Mouse (Mus musculus) heart, postnatal 36 days (tissue): ENCODE results near the gene Rassf5. TPM values are rescaled to one million over a fixed set of nuclear protein-coding genes. Genes with fewer than 3 reads are reported as not detected.
"Not testable (repeated sequence)": the region's sequence is repeated elsewhere in the genome, so short reads cannot be mapped to it uniquely, and the experiment has no call there.

Experiments
- DNase-seq, 2 experiments: peaks; one replicate each; pipeline ENCODE4 v3.0.0; 2021 to 2022
- intact Hi-C: fragments of 180-260 bp; cut with DNase I; formaldehyde crosslinking; loops from one replicate; pipeline ENCODE4 v1.15.1; 2025
- total RNA-seq, 2 experiments: library from RNA; stranded (reverse); gene quantifications; 2 replicates each; pipeline ENCODE4 v1.2.3; 2021

Rassf5 gene
- total RNA-seq, 2 experiments from 2014 or later: 1.7 to 1.8 TPM

DNA sequence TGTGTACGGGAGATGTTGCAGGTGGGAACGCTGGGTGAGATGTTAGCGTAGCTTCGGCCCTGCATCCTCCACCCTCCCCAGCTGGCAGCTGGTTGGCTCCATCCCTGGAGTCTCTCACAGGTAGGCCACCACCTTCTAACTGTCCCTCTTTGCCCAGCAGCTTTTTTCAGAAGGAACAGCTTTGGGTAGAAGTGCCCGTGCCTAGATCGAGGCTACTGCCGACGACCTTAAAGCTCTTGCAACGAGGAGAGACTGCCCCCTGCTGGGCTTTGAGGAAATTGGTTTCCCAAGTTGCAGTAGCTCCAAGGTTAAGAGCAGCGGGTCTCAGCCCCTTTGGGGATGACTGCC is 15.2 kb upstream of the Rassf5 start:
- DNase-seq: peak; percentile 66 to 77
- intact Hi-C loops: loop anchor here (1.0 to 10.0 kb wide), 3 partner anchors 79 to 465 kb away; no protein-coding TSS in a partner anchor

DNA sequence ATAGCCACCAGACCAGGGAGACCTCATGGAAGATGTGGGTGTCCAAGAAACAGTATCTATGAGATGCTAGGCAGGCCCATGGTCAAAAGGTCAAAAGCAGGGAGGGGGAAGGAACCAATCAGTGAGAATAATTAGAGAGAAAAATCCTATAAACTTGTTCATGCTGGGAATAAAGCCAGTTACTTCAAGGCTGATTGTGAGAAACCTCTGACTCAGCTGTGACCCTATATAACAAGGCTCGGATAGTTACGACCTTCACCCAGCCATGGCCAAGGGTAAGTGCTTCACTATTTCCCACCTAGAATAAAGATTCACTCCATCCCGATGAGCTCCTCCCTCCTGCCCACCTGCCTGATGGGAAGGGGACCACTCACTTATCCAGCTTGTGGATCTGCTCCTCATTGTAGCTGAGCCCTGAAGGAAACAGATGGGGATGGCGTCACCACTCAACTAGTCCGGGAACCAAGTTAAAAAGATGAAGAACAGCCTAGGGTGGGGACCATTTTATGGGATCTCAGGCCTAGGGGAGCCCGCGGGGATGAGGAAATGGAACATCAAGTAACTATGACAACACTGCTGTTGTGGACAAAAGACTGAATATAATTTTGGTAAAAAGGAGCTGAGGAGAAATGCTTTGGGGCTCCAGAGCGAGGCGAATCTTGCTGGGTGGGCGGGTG is 14.7 kb upstream of the Rassf5 start:
- intact Hi-C loops: loop anchor here (1.0 to 10.0 kb wide), 4 partner anchors 78 to 465 kb away; no protein-coding TSS in a partner anchor

DNA sequence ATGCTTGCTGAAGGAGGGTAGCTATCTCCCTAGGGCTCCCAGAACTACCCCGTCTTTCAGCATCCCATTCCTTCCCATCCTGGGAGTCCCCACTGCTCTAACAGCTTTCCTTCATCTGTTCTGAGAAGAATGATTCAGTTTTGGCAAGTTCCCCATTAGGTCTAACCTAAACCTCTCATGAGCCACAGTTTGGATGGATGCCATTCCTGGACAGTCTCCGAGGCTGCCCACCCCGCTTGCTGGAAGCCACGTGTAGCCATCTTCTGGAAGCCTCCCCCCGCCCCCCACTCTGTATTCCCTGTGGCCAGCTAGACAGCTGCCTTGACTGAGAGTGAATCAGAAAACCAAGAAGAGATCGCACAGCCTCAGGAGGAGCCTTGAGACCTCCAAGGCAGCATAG is 12.2 kb upstream of the Rassf5 start:
- intact Hi-C loops: loop anchor here (5.0 kb wide), 1 partner anchor 380 kb away; no protein-coding TSS in a partner anchor
- DNase-seq: no peak

More for the DNA sequence above, 14.7 kb upstream of the Rassf5 start:
- no peak for DNase-seq

DNA sequence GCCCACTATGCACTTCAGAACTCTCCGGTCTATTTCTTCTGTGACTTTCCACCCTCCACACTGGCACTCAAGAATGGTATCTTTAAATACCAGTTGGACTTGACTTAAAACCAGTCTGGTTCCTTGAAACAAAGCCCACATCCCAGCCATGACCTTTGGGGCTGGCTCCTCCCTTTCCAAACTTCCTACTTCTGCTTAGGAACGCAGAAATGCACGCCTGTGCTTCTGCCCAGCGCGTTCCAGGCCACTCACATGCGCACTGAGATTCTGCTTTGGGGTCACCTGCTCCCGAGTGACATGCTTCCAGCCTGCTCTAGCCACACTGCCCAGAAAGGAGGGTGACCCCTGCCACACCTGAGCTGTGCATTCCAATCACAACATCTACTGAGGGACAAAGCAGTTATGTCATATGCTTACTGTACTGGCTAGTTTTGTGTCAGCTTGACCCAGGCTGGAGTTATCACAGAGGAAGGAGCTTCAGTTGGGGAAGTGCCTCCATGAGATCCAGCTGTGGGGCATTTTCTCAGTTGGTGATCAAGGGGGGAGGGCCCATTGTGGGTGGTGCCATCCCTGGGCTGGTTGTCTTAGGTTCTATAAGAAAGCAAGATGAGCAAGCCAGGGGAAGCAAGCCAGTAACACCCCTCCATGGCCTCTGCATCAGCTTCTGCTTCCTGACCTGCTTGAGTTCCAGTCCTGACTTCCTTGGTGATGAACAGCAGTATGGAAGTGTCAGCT is 7.6 kb upstream of the Rassf5 start:
- DNase-seq, intact Hi-C loops: not testable (repeated sequence)

DNA sequence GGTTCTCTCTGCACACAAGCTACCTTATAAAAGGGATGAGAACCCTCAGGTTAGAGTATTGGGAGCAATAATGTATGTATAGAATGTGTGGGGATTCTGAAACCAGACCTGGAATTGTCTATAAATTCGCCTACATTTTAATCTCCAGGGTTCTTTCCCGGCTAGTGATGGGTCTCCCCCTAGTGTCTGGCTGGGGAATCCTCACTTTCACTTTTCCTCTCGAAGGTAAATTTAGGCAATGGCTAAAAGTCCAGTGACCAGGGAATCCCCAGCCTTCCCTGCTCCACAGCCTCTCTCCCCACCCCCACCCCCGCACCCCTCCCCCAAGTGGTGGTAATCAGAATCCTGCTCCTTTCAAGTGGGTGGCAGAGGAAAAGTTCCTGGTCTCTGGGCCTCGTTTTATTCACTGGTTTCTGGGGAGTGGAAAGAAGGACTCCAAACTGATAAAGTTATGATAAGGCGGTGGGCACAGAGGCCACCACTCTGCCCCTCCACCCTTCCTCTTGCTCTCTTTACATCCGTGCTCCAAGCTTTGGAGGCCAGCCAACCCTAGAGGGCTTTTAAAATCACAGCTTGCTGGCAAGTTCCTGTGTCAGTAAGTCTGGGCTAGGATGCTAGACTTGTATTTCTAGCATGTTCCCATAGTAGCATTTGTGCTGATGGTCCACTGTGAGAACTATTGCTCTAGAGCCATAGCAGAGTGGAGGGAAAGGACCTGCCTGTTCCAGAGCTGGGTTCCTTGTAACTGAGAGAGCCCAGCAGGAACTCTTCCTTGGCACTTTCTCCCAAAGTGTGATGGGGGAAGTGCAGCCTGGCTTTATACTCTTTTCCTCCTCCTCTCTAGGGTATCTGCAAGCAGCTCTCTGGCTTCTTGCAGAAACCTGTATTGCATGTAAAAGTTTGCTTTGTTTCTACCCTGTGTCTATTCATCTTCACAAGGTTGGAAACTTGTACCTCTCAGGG is 1.7 kb upstream of the Rassf5 start:
- peak; percentile 44 to 56 for DNase-seq
- intact Hi-C loops: loop anchor here (1.0 kb wide), 2 partner anchors 65 to 130 kb away; no protein-coding TSS in a partner anchor

DNA sequence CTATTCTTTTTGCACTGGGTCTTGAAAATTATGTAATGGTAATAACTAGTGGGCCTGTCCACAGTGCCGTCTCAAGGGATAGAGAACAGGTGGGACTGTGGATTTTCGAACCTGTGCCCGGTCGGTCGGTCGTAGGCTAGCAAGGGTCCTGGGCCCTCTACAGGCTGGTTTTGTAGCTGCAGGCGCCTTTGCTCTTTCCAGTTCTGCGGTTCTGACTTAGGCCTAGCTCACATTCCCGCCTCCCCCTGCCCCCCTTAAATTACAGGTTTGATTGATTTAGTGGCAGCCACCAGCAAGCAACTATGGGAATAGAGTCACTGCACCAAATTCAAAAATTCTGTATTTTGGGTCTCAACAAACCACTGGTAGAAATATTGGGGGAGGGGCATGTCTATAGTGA is 868 bp upstream of the Rassf5 start:
- DNase-seq: peak; percentile 49 to 58
- intact Hi-C loops: loop anchor here (1.0 kb wide), 2 partner anchors 65 to 130 kb away; no protein-coding TSS in a partner anchor

DNA sequence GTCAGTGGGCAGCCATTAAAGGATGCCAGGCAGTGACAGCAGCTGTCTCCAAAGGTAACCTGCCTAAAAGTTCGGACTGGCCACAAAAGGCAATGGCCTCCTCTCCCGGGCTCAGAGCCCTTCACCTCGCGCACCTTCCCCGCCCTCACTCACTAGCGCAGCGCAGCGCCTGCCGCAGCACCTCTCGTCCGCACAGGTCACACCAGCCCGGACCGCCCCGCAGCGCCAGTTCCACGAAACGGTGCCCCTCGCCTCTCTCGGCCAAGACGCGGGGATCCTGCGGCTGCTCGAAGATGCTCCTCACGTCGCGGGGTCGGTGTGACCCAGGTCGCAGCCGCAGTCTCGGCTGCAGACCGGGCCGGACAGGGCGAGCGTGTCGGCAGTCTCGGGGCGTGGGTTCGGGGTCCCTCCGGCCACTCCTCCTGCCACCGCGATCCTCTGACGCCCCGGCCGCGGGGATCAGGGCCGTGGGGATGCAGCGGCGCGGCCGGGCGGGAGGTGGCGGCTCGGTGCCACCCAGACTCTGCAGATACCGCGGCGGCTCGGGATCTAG is 446 bp downstream of the Rassf5 start:
- DNase-seq: peak in 1 of 2 experiments; percentile 22
- intact Hi-C loops: no loop called here

DNA sequence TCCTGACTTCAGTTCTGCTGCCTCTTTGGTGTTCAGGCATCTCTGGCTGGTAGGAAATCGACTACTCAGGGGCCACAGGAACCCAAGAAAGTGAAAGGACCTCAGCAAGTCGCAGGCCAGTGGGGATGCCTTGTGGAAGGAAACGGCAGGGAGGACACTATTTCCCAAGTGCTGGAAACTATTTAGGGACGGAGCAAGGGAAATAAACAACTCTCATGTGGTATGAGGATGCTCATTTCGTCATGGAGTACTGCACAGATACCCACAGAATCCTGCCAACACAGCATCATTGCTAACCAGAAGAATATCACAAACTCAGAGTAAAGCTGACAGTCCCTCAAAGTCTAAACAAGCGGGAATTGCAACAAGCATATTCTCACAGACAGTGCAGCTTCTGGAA is 2.1 kb downstream of the Rassf5 start:
- no peak for DNase-seq
- intact Hi-C loops: no loop called here

DNA sequence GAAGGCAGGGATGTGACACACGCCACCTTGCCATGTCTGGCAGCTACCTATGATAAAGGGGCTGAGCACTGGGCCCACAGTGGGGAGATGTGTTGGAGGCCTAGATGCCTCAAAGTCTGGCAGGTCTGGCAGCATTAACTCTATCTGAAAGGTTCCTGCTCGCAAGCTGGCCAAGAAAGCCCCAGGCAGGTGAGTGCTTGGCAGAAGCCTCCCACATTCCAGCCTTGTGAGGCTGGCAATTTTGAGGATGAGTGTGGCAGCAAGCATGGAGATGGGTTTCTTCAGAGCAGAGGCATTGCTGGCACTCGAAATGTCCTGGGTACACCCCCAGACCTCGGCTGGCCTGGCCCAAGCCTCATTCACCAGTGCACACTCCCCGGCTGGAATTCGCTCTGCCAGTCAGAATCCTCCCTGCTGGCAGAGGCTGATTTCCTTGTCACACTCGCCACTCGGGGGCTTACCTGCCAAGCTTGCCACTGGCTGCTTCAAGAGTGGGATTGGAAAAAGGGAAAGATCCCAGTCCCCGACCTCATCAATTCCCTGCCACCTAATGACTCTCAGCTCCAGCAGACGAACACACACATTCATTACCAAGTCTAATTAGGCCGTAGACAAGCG is 5.4 kb downstream of the Rassf5 start:
- intact Hi-C loops: no loop called here
- no peak for DNase-seq

DNA sequence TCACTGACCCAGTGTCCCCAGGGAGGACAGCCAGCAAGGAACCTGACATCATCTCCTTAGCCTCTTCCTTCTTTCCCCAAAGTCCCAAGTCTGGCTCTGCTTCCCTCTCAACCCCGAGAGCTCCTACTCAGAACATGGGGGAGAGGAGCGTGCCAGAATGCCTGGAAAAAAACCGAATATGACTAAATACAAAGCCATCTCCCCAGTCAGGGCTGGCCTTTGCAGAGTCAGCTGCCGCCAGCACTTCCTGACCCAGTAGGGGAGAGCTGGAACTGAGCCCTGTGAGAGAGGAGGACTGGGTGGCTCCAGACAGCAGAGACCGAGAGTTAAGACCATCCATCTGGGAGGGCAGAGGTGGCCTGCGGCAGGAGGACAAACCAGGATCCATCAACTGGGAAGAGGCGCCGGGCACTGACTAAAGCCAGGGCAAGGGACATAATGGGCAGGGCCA is 6.1 kb downstream of the Rassf5 start:
- peak; percentile 60 to 64 for DNase-seq
- intact Hi-C loops: no loop called here

DNA sequence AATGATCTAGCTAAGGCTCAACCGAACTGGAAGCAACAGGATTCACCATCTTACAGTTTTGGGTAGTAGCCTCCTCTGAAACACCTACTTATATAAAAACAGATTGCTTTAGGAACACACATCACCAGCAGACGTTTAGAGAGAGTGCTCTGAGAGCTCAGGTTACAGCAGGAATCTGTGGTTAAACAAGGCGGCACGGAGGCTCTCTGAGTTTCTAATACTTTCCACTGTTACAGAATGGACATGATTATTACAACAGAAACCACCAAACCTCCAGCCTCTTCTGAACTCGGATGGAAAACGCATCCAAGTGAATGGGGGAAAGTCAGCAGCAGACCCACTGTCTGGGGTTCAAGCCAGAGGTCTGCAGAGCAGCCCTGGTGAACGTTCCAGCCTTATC is 9.0 kb downstream of the Rassf5 start:
- no peak for DNase-seq
- intact Hi-C loops: no loop called here

DNA sequence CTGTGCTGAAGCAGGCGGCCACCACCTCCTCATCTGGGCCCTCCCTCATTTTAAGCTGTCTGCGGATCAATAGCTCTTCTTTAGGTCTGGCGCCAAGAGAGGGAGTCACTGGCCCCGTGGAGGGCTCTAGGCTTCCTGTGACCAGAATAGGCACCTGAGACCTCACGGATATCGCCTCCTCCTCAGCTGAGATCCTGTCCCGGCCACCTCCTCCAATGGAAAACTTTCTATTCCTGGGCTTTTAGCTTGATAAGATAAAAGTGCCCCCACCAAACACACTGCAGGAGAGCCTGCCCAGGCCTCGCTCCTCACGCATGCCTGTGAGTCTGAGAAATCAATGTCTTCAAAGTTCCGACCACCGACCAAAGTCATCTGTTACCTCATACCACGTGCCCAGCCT is 11.5 kb downstream of the Rassf5 start:
- intact Hi-C loops: no loop called here
- no peak for DNase-seq

DNA sequence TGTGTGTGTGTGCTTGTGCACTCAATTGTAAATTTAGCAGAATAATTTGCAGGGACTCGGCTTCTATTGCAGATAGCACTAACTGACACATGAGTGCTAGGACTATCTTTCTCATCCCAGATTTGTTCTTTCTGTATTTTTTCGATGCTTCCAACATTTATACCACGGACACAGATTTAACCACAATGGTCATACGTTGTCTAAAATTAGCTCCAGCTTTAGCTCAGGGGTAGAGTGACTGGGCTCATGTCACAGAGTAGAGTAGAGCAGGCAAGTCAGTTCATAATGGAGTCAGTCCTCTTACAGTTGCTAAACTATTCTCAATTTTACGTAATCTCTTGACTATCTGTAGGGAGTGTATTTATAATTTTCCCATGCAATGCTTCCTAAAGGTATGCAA is 16.4 kb downstream of the Rassf5 start:
- no peak for DNase-seq
- intact Hi-C loops: no loop called here

DNA sequence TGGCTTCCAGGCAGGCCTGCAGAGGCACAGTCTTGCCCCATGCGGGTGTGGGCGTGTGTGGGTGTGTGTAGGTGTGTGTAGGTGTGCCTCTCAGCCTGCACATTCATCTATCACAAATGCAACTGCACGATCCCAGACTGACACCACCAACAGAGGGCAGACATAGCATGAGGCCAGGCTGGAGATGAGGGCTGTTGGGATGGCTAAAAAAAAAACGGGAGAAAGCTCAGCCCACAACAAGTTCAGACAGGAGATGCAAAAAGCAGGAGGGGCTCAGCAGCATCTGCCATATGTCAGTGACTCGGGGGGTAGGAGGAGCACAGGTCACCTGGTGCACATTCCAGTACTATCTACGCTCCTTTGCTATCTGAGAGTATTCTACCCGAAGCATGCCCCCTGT is 16.8 kb downstream of the Rassf5 start:
- intact Hi-C loops: no loop called here
- no peak for DNase-seq

DNA sequence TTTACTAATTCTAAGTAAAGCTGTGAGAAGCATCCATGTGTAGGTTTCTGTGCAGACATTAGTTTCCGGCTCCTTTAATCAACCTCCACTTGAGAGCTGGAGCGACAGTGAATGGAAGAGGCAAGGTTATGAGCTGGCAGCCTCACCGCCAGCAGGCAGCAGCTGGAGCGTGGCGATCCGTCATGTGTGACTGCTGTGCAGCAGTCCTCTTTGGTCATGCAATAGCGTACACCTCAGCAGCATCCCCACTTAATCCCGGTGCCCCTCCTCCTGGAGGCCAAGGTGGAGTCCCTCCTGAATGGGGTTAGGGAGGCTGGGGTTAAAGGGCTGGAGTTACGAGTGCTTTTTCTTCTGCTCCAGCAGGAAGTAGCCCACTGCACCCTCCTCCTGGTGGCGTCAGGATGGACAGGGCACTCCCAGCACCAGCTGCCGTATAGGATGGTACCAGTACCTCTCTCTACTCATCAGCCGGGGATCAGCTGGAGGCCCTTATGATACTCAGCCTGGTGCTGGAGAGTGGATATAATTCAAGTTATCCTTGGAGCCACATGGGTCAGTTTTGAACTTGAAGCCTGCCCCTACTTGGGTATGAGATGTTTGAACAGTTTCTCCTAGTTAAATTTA is 20.1 kb downstream of the Rassf5 start:
- DNase-seq: no peak
- intact Hi-C loops: no loop called here

DNA sequence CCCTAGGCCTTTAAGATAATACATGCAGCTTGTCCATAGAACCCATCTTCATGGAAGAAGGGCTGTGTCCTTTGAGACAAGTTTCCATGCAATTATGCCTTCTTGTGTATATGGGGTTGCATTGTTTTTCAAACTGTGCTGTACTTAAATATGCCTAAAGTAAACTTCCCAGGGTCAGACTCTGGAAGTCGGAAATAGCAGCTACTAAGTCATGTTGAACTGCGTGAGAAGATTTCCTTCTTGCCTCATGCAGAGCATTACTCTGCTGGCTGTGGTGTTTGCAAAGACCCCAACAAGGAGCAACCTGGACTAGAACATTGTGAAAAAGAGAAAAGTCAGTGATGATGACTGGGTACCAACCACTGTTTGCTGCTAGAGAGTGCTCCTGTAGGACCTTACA is 21.7 kb downstream of the Rassf5 start:
- DNase-seq: no peak
- intact Hi-C loops: no loop called here

DNA sequence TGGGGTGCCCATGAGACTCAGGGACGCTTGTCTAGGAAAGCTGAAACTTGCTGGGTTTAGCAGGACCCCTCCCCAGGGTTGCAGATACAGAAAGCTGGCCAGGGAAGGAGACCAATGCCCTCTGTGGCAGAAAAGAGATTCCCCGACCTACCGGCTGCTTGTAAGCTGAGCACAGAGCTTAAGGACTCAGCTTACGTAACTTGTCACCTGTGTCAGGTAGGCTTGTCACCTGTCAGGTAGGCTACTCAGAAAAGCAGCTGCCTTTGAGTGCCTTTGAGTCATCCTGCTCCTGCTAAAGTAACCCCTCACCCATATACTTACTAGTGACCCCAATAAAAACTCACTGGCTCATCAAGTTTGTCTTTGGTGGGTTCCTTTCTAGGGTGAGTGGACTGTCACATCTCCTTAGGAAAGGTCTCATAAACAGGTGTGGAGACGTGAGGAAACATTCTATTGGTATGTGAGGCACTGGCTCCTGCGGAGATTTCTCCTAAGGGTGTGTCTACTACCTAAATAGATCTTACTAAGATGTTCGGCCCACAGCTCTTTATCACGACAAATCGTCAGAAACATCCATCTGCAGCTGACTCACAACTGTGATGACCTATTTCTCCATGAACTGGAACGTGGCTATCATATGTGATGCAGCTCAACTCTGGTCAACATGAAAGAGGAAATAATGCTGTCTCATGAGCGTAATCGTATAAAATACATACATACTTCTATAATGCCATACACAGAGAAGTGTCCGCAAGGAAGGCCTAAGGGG is 23.1 kb downstream of the Rassf5 start:
- DNase-seq: no peak
- intact Hi-C loops: no loop called here

DNA sequence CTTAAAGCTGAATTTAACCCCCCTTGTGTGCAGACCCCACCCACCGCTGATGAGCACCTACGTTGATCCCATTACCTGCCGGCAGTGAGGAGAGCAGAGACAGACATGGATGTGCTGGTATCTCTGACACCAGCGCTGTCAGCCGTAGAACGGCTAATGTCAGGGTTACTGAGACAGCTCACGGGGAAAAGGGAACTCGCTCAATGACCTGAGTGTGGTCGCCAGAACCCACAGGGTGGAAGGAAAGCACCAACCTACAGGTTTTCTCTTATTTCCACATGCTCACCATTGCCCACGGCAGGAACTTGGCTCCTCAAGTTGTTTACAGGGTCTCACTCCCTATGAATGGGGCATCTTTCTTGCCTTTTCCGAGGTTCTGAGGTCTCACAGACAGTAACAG is 26.1 kb downstream of the Rassf5 start:
- intact Hi-C loops: no loop called here
- DNase-seq: no peak

DNA sequence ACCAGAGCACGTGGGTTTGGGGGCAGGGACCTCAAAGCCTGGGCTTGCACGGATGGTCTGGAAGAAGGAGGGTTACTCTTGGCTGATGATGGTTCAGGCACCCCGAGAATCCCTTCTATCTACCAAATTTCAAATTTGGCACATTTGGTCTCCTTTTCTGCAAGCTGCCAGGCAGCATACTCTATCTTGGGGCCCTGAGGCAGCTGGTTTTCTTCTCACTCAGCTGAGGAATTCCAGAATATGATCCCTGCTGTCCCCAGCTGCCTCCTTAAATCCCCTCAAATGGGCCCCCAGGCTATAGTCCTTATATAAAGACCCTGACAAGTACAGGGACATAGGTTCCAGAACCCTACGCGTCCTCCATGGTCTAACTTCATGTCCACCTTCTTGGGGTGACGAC is 31.7 kb downstream of the Rassf5 start:
- intact Hi-C loops: no loop called here
- no peak for DNase-seq
